Mouse (Mus musculus): ENCODE data around the gene Nap1l1. TPM values are rescaled to one million over a fixed set of nuclear protein-coding genes. Genes with fewer than 3 reads are reported as not detected.

The Nap1l1 gene
- total RNA-seq, 4 experiments from 2014 or later: 59.4 to 73.3 (median 66.5) TPM

Other genes starting within 250 kb of the Nap1l1 start
- gene Bbs10, start 174.5 kb upstream of the Nap1l1 start, total RNA-seq (2022): 1 to 10 TPM; 2.8 to 3.3 (median 3.1) TPM
- gene Phlda1, start 33.1 kb downstream of the Nap1l1 start, total RNA-seq (2022): 10 to 100 TPM; 10.5 to 18.1 (median 12.4) TPM